Mouse (Mus musculus) gastrocnemius, postnatal 10 days (tissue): ENCODE data around the gene Tmem132b. TPM values are rescaled to one million over a fixed set of nuclear protein-coding genes. Genes with fewer than 3 reads are reported as not detected.

Experiments used
- DNase-seq: peaks from one replicate; pipeline ENCODE4 v3.0.0; 2021; ENCODE audit warnings: mixed read lengths
- total RNA-seq, 2 experiments: library from RNA; stranded (reverse); gene quantifications; 2 replicates each; pipeline ENCODE4 v1.2.3; 2021

Tmem132b gene
- total RNA-seq, 2 experiments from 2014 or later = 0.21 to 0.56 TPM

- no peak for DNase-seq
These were observed 144.6 kb downstream of the Tmem132b start for GRCm38 (mm10) chr5:125676025-125676623.

GRCm38 (mm10) chr5:125680889-125681288, 149.3 kb downstream of the Tmem132b start:
- no peak for DNase-seq

GRCm38 (mm10) chr5:125683491-125683890, 151.9 kb downstream of the Tmem132b start:
- no peak for DNase-seq

GRCm38 (mm10) chr5:125685681-125686331, 154.2 kb downstream of the Tmem132b start:
- no peak for DNase-seq

- no peak for DNase-seq
These were observed 161.0 kb downstream of the Tmem132b start for GRCm38 (mm10) chr5:125692538-125692937.

GRCm38 (mm10) chr5:125699395-125699794, 167.8 kb downstream of the Tmem132b start:
- no peak for DNase-seq

- DNase-seq = no peak
These were observed 168.7 kb downstream of the Tmem132b start for GRCm38 (mm10) chr5:125700234-125700633.

- no peak for DNase-seq
These were observed 173.8 kb downstream of the Tmem132b start for GRCm38 (mm10) chr5:125705379-125705778.

GRCm38 (mm10) chr5:125709160-125709559, 177.6 kb downstream of the Tmem132b start:
- DNase-seq = peak; percentile 63

- no peak for DNase-seq
These were observed 195.2 kb downstream of the Tmem132b start for GRCm38 (mm10) chr5:125726815-125727214.

- DNase-seq = no peak
These were observed 195.9 kb downstream of the Tmem132b start for GRCm38 (mm10) chr5:125727436-125727835.

- DNase-seq = no peak
These were observed 196.4 kb downstream of the Tmem132b start for GRCm38 (mm10) chr5:125727936-125728335.

GRCm38 (mm10) chr5:125728521-125728920, 196.9 kb downstream of the Tmem132b start:
- no peak for DNase-seq

GRCm38 (mm10) chr5:125733806-125734205, 202.2 kb downstream of the Tmem132b start:
- DNase-seq = no peak

- DNase-seq = no peak
These were observed 205.5 kb downstream of the Tmem132b start for GRCm38 (mm10) chr5:125737105-125737504.

- no peak for DNase-seq
These were observed 211.9 kb downstream of the Tmem132b start for GRCm38 (mm10) chr5:125743503-125743902.

- no peak for DNase-seq
These were observed 214.2 kb downstream of the Tmem132b start for GRCm38 (mm10) chr5:125745727-125746126.

GRCm38 (mm10) chr5:125751481-125751880, 219.9 kb downstream of the Tmem132b start:
- DNase-seq = no peak

- DNase-seq = no peak
These were observed 221.0 kb downstream of the Tmem132b start for GRCm38 (mm10) chr5:125752546-125752945.

GRCm38 (mm10) chr5:125756987-125757530, 225.5 kb downstream of the Tmem132b start:
- no peak for DNase-seq

- DNase-seq = no peak
These were observed 226.9 kb downstream of the Tmem132b start for GRCm38 (mm10) chr5:125758506-125758905.

- DNase-seq = no peak
These were observed 235.4 kb downstream of the Tmem132b start for GRCm38 (mm10) chr5:125766941-125767340.

- no peak for DNase-seq
These were observed 236.4 kb downstream of the Tmem132b start for GRCm38 (mm10) chr5:125767950-125768349.

- DNase-seq = no peak
These were observed 240.7 kb downstream of the Tmem132b start for GRCm38 (mm10) chr5:125772238-125772637.
